25 mouse cellular contexts compared by ENCODE assay signal in the genomic region with DNA sequence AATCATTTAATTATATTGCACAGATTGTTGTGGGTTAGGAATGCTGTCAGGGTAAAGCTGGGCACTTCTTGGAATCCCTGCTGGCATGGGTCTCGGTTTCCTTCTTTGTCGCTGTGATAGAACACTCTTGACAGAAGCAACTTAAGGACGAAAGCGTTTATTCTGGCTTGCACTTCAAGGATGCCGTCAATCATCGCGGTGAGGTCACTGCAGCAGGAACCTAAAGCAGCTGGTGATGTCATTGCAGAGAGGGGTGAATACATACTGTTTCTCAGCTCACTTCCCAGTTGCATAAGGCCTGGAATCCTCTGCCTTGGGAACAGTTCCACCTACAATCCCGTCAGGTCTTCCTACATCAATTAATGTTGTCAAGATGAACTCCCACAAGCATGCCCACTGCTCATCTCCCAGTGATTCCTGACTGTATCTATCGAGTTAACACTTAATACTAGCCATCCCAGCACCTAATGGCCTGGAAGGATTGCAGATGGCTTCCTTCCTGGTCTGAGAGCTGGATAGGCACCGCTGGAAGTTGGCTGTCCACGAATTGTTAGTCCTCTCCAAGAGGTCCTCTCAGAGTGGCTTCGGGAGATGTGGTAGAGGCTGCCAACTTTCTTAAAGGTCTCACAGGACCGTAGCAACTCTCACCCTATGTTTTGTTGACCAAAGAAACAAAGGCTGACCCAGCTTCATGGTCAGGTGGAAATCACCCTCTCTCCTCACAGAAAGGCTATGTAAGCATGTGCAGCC.
DNase-seq lines count a peak whose midpoint lies in the region; ATAC-seq and TF ChIP-seq lines count a peak whose summit lies in the region.
"Had no signal": no experiment of that assay in that cellular context is flagged by ENCODE, and none has a peak within 500 bp of the region (broad histone marks: within the 10 kb centered on the region; RNA-seq: fewer than 3 reads in every experiment).

No protein-coding gene starts in this region.

- no peak overlapping the region for H3K4me2 ChIP-seq in hindbrain, embryonic 11.5 days (replicated peaks; ENCODE audit: low read depth, low read length)
- H3K4me2 ChIP-seq: forebrain, embryonic 15.5 days; intestine, embryonic 15.5 days; limb, embryonic 13.5 days; liver, embryonic 11.5 days; midbrain, embryonic 13.5 days; neural tube, embryonic 15.5 days had no signal

- no peak for TF ChIP-seq CTCF in lung, adult 2 months (IDR thresholded peaks at IDR 0.05; ENCODE audit: insufficient read depth, low read length)

- H3K4me3 ChIP-seq in lung, adult 2 months (replicated peaks; ENCODE audit: extremely low read depth, low read depth, low read length) = no peak overlapping the region
- no peak overlapping the region for H3K4me3 ChIP-seq in hindbrain, embryonic 11.5 days (ENCODE audit: low read depth, low read length)
- H3K4me3 ChIP-seq: forebrain, embryonic 15.5 days; hindbrain, embryonic 10.5 days; intestine, embryonic 15.5 days; layer of hippocampus, adult 2 months; limb, embryonic 13.5 days; midbrain, embryonic 13.5 days; neural tube, embryonic 15.5 days had no signal

- WGBS in lung, adult 2 months = 60% methylated on average over 13 of the region's 13 CpGs
- 77% methylated on average over 13 of the region's 13 CpGs for WGBS in hindbrain, embryonic 11.5 days

- H3K9me3 ChIP-seq in hindbrain, embryonic 11.5 days (ENCODE audit: control insufficient read depth, low read length) = no peaks in the 10 kb centered on the region
- H3K9me3 ChIP-seq: forebrain, embryonic 15.5 days; hindbrain, embryonic 10.5 days; intestine, embryonic 15.5 days; limb, embryonic 13.5 days; midbrain, embryonic 13.5 days; neural tube, embryonic 15.5 days had no signal

- no peak for DNase-seq in frontal cortex, postnatal 14 days (ENCODE audit: low spot score in 2 of 2)
- DNase-seq in lung, postnatal 10 days = peak; percentile 11
- DNase-seq in lung, adult 2 months = no peak
- peak; percentile 78 for DNase-seq in adrenal gland, adult 8-10 months
- DNase-seq in adrenal gland, postnatal 36 days = peak; percentile 46 to 71
- DNase-seq in hindbrain, embryonic 11.5 days (ENCODE audit: low spot score) = no peak
- no peak for DNase-seq in layer of hippocampus, postnatal 25 days (ENCODE audit: extremely low spot score in 1 of 2, low spot score in 1 of 2)
- DNase-seq: cerebellum, adult 8-10 months; heart, postnatal 14 days; kidney, adult 2 months; kidney, postnatal 36 days; right cerebral cortex, adult 18-20 months; thymus, adult 2 months; thymus, postnatal 36 days had no signal

- no peak overlapping the region for H3K27ac ChIP-seq in hindbrain, embryonic 11.5 days (ENCODE audit: low read depth, low read length)
- H3K27ac ChIP-seq: forebrain, embryonic 15.5 days; hindbrain, embryonic 10.5 days; intestine, embryonic 15.5 days; layer of hippocampus, adult 2 months; limb, embryonic 13.5 days; midbrain, embryonic 13.5 days; neural tube, embryonic 15.5 days had no signal

- no peaks in the 10 kb centered on the region; the same call in 1 of the 2 replicates for H3K4me1 ChIP-seq in lung, adult 2 months (ENCODE audit: control insufficient read depth, insufficient read depth, low read length)
- no peaks in the 10 kb centered on the region for H3K4me1 ChIP-seq in hindbrain, embryonic 11.5 days (replicated peaks; ENCODE audit: control insufficient read depth, insufficient read depth, low read length)
- H3K4me1 ChIP-seq: intestine, embryonic 15.5 days had no signal

- H3K27me3 ChIP-seq in hindbrain, embryonic 11.5 days (ENCODE audit: control insufficient read depth, insufficient read depth, low read length) = no peaks in the 10 kb centered on the region
- H3K27me3 ChIP-seq: forebrain, embryonic 15.5 days; intestine, embryonic 15.5 days had no signal

- no peaks in the 10 kb centered on the region for H3K36me3 ChIP-seq in hindbrain, embryonic 11.5 days (ENCODE audit: control insufficient read depth, insufficient read depth, low read length)
- H3K36me3 ChIP-seq: forebrain, embryonic 15.5 days; hindbrain, embryonic 10.5 days; intestine, embryonic 15.5 days; limb, embryonic 13.5 days; midbrain, embryonic 13.5 days; neural tube, embryonic 15.5 days had no signal

- no peak for TF ChIP-seq POLR2A in lung, adult 2 months (IDR thresholded peaks at IDR 0.05; ENCODE audit: borderline replicate concordance, extremely low read depth, low read depth, low read length)

- ATAC-seq in frontal cortex, adult (ENCODE audit: low TSS enrichment) = peak; percentile 55; the same call in 1 of the 2 replicates
- ATAC-seq in hindbrain, embryonic 11.5 days (ENCODE audit: low FRiP score) = no peak
- ATAC-seq: forebrain, embryonic 15.5 days; hindbrain, embryonic 16.5 days; intestine, embryonic 15.5 days; midbrain, embryonic 13.5 days; Patski had no signal

- no peak overlapping the region for H3K9ac ChIP-seq in hindbrain, embryonic 11.5 days (ENCODE audit: low read depth, low read length)
- H3K9ac ChIP-seq: forebrain, embryonic 15.5 days; intestine, embryonic 15.5 days; limb, embryonic 13.5 days; midbrain, embryonic 13.5 days; neural tube, embryonic 15.5 days had no signal

Comparison
In these comparisons a context has a peak if more than half of its experiments do, and no peak if none do; other contexts are left out.
1. DNase-seq: peak in lung, postnatal 10 days (single experiment), adrenal gland, adult 8-10 months (single experiment) and adrenal gland, postnatal 36 days (2 of 2); none in frontal cortex, postnatal 14 days (0 of 2), lung, adult 2 months (single experiment), hindbrain, embryonic 11.5 days (single experiment) and layer of hippocampus, postnatal 25 days (0 of 2).